Mouse (Mus musculus) liver, embryonic 14.5 days (tissue): Measurements from ENCODE around the gene Farp1.

ENCODE experiments used
- CTCF ChIP-seq: IDR thresholded peaks from 2 replicates; pipeline ENCODE4 v1.5.1; 2016; ENCODE audit warnings: antibody characterized with exemption, low read depth, control low read depth
- EP300 ChIP-seq: IDR thresholded peaks from 2 replicates; pipeline ENCODE4 v1.6.1; 2016; ENCODE audit warnings: antibody characterized with exemption, low read depth

DNA sequence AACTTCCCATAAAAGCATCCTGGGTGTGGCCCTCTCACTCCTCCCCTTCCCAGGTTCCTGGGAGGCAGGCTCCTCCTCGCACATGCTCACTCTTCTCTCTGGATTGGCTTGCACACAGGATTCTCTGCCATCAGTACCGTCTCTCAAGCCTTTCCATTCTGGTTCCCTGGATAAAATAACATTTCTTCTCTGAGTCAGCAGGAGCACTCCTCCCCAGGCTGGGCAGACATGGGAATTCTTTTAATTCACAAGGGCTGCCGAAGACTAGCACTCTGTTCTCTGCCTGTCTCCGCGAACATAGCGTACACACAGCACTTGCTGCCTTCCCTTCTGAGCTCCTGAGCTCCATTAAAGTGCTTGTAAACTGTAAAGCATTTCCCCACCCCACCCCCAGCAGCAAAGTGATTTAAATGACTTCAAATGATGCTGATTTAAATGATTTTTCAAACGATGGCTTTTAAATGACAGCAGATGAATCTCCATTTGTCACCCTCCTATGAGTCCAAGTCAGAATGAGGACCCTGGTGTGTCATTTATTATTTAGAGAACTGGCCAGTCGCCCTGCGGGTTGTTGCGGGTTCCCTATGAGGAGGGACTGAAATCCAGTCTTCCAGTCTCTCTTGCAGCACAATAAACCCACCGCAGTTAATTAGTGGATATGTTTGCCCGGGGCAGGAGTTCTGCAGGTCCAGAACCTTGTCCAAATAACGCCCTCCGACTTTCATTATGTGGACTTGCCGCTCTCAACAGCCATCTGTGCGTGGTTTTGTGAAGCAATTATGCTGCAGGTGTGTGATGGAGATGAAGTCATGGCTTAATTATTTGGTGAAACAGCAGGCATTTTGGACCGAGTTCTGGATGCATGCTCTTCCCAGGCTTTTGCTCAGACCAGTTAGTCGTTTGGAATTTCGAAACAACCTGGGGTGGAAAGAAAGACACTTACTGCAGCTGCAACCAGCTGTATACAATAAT is 137.4 kb downstream of the Farp1 start:
- TF ChIP-seq CTCF = no peak
- no peak for TF ChIP-seq EP300
